Mouse (Mus musculus): ENCODE measurements around the gene Lpcat2b.
A peak's percentile ranks its signal among the peaks of the same experiment; 100 is the strongest.
"Not testable (repeated sequence)": the region's sequence is repeated elsewhere in the genome, so short reads cannot be mapped to it uniquely, and the experiment has no call there.

The Lpcat2b gene

GRCm38 (mm10) chr5:107431249-107431648 is at the start of gene Lpcat2b:
Gene Lpcat2b, plus strand, starts transcription at chr5:107431549.
- no peak for DNase-seq (ENCODE audit: low spot score in 2 of 2)

DNA sequence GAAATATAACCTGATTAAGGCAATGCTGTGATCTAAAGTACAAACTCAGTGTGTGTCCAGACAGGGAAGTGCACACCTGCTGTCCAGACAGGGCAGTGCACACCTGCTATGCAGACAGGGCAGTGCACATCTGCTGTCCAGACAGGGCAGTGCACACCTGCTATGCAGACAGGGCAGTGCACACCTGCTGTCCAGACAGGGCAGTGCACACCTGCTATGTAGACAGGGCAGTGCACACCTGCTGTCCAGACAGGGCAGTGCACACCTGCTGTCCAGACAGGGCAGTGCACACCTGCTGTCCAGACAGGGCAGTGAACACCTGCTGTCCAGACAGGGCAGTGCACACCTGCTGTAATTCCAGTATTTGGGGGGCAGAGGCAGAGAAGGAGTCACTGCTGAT is 44.9 kb upstream of the Lpcat2b start:
- not testable (repeated sequence) for DNase-seq (ENCODE audit: low spot score in 2 of 2)

- DNase-seq (ENCODE audit: low spot score in 2 of 2) = no peak
These were observed 43.6 kb upstream of the Lpcat2b start for GRCm38 (mm10) chr5:107387788-107388187.

DNA sequence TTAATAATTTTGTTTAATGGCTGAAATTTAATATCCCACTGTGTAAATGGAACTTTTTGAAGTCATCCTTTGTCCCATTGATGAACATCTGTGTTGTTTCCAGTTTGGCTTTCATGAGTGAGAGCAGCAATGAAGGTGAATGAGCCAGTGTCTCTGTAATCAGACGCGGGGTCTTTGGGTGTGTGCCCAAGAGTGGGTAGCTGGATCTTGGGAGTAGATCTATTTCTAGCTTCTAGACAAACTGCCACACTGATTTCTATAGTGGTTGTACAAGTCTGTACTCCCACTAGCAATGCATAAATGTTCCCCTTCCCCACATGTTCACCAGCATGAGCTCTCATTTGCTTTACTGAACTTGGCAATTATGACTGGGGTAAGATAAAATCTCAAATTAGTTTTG is 42.0 kb upstream of the Lpcat2b start:
- no peak for DNase-seq (ENCODE audit: low spot score in 2 of 2)

GRCm38 (mm10) chr5:107394437-107394836 is 36.9 kb upstream of the Lpcat2b start:
- DNase-seq (ENCODE audit: low spot score in 2 of 2) = no peak

- DNase-seq (ENCODE audit: low spot score in 2 of 2) = no peak
These were observed 28.9 kb upstream of the Lpcat2b start, which contains the start of gene Ephx4 for GRCm38 (mm10) chr5:107402436-107402835. Gene Ephx4, plus strand, starts transcription at chr5:107402736.

DNA sequence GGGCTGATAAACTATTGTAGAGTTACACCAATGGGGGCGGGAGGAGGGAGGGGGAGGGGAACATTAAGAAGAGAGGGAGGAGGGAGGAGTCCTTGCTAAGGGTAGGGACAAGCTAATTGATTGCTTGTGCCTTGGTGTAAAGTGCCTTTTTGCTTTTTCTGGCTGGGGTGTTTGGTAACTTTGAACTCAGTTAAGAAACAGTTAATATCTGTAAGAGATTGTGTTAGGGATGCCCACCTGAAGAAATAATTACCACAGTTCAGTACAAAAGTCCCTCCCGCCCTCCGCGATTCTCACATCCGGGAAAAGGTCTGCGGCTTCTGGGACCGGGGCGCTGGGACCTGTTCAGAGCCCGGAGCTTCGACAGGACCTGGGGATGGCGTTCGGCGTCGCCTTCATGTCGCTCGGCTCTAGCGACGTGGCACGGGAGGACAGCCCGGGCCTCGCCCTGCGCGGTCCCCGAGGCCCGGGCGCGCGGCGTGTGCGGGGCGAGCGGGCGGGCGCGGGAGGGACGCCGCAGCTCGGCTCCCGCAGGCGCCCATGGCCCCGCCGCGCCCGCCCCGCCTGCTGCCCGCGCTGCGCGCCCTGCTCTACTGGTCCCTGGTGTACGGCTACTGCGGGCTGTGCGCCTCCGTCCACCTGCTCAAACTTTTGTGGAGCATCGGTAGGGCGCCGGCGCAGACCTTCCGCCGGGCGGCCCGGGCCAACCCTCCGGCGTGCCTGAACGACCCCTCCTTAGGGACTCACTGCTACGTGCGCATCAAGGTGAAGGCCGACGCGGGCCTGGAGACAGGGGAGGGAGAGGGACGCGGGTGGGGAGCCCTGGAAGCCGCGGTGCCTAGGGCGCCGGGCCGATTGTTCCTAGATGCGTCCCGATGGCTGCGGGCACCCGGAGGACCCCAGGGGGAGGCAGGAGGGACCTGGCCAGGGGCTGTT is 28.1 kb upstream of the Lpcat2b start:
- DNase-seq (ENCODE audit: low spot score in 2 of 2) = peak; percentile 7 to 32

DNA sequence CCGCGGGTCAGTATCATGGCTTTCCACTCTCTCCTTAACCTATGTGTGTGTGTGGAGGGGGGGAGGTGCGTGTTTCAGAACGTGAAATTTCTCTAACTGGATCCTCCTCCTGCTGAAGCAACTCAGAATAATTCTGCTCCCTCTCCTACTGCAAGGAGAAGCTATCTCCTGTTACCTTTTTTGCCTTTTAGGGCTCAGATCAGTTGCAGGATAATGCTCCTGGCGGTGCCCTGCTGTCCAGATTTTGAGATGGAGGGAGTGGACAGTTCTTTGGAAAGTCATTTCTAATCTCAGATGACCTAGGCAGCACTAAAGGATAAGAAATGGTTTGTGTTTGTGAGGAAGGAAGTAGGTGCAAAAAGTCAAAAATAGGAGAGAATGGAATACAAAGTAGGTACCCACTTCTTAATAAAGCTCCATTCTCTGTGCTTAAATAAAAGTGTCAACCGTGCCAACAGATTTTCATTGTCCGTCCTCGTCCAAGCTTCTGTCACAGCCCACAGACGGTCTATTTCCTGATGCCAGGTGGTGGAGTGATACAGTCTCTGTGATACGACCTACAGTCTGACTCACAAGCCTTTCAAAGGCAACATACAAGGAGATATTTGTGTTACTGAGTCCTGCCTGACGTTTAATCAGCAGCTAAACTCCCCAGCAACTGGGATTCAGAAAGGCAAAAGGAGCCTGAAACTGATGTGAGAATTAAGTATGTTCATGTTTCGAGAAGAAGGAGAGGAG is 27.2 kb upstream of the Lpcat2b start:
- no peak for DNase-seq (ENCODE audit: low spot score in 2 of 2)

GRCm38 (mm10) chr5:107405361-107405760 is 26.0 kb upstream of the Lpcat2b start:
- DNase-seq (ENCODE audit: low spot score in 2 of 2) = no peak

GRCm38 (mm10) chr5:107410305-107410704 is 21.0 kb upstream of the Lpcat2b start:
- DNase-seq (ENCODE audit: low spot score in 2 of 2) = no peak

DNA sequence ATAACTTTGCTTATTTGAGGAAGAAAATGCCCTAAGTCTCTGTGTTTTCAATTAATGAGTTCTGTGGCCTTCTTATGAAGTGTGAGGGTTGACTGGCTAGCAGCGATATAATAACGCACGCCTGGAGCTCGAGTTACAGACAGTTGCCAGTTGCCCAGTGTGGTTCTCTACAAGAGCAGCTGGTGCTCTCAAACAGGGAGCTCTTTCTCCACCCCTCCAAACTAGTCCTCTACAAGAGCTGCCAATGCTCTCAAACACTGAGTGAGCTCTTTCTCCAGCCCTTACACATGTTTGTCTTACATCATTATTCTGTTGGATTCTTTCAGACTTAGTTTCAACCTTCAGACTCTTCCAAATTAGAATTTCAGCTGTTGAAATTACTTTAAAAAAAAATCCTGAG is 20.0 kb upstream of the Lpcat2b start:
- no peak for DNase-seq (ENCODE audit: low spot score in 2 of 2)

DNA sequence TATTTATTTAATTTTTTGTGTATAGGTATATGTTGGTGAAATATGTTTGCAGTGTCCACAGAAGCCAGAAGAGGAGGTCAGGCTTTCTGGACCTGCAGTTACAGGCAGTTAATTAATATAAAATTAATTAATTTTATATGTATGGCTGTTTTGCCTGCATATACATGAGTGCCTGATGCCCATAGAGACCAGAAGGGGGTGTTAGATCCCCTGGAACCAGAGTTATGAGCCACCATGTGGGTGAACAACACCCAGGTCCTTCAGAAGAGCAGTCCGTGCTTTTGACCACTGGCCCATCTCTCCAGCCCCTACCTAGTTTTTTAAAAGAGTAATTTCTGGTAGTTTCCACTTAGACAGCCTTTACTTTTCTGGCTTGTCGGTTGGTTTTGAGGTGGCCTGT is 19.1 kb upstream of the Lpcat2b start:
- no peak for DNase-seq (ENCODE audit: low spot score in 2 of 2)

DNA sequence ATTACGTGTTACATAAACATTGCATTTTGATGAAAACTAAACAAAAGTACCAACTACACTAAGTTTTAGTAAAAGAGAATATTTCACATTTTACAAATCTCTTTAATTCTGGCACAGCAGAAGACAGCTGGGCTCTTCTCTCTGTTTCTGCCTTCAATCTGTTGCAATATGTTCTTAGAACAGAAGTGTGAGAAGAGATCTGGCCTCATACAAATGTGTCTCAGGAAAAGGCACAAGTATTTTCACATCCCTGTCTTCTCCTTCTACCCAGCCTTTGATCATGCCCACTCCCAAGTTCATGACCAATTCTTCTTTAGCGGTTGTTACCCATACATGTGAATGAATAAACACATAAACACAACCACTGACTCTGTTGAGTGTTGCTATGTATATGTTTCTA is 16.3 kb upstream of the Lpcat2b start:
- DNase-seq (ENCODE audit: low spot score in 2 of 2) = no peak

DNA sequence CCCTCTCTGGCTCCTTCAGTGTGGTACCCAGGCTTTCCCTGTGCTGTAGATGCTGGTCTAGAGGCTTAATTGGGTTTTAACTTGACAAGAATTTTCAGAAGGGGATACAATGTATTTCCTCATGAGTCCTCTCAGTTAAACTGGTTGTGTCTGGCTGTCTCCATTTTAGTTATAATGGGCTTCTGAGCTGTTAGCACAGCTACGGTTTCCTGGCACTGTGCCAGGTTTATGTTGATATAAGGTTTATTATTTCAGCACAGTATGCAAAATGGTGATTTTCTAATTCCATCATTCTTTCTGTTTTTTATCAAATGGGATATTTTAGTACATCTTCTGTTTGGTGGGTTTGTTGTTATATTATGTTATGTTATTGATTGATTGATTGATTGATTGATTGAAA is 9.7 kb upstream of the Lpcat2b start:
- no peak for DNase-seq (ENCODE audit: low spot score in 2 of 2)

DNA sequence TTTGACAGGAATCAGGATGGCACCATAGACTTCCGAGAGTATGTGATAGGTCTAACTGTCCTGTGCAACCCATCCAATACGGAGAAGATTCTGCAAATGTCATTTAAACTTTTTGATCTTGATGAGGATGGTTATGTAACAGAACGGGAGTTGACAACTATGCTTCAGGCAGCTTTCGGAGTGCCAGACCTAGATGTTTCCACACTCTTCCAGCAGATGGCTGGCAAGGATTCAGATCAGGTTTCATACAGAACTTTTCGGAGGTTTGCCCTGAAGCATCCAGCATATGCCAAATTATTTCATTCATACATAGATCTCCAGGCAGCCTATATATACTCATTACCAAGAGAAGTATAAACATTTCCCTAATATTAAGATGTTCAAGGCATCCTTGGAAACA is 2.7 kb downstream of the Lpcat2b start:
- DNase-seq (ENCODE audit: low spot score in 2 of 2) = no peak

- no peak for DNase-seq (ENCODE audit: low spot score in 2 of 2)
These were observed 4.8 kb downstream of the Lpcat2b start for GRCm38 (mm10) chr5:107436185-107436584.

DNA sequence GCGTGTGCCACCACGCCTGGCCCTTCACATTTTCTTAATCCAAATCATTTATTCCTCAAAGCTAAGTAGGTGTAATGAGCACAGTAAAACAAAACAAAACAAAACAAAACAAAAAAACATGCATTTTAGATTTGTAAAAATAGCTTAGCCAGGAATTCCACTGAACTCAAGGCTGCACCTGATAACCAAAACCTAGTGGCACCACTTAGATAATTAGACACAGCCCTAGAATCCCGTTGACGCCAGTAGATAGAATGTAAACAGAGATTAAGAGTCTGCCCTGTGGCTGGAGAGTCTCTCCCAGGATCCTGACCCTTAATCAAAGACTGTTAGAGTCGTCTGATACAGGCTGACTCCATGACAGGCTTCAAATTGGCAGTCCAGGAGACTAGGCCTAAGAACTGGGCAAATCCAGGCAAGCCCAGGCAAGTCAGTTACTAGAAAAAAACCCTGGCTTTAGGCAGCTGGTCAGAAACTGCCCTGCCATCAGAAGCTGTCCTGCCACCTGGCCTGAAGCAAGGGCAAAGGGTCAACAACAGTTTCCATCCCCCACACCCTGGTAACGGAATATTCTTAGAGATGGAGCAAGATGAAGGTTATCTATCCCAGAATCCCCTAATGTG is 5.3 kb downstream of the Lpcat2b start:
- DNase-seq (ENCODE audit: low spot score in 2 of 2) = no peak

GRCm38 (mm10) chr5:107437464-107438281 is 6.3 kb downstream of the Lpcat2b start, which contains the start of gene Btbd8:
Gene Btbd8, plus strand, starts transcription at chr5:107437997.
- DNase-seq (ENCODE audit: low spot score in 2 of 2) = peak; percentile 89 to 91

DNA sequence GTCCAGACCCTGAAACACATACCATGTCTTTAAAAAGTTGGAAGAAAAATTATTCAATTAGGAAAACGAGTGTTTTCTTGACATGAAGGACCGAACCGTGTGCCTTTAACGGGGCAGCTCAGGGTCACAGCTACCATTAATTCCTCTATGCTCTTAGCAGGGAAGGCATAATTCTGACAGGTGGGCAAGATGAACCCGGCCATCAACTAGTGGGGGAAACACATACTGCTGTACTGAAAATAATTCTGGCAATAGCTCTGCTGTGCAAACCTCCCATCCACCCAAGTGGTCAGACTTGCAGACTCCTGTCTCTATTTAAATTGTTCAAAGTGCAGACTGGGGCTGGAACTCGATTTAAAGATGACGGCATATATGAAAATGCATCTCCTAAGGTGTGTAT is 7.0 kb downstream of the Lpcat2b start:
- no peak for DNase-seq (ENCODE audit: low spot score in 2 of 2)

- DNase-seq (ENCODE audit: low spot score in 2 of 2) = no peak
These were observed 10.5 kb downstream of the Lpcat2b start for GRCm38 (mm10) chr5:107441881-107442280.

- DNase-seq (ENCODE audit: low spot score in 2 of 2) = no peak
These were observed 12.9 kb downstream of the Lpcat2b start for GRCm38 (mm10) chr5:107444251-107444650.
